Mouse (Mus musculus): ENCODE results near the gene Acd. TPM values are rescaled to one million over a fixed set of nuclear protein-coding genes. Genes with fewer than 3 reads are reported as not detected.

The Acd gene
- 75.9 and 77.1 TPM in 2 replicates for polyA plus RNA-seq (2016; fragmentation: Nextera tagmentation; extraction: Ambion mirVana)

DNA sequence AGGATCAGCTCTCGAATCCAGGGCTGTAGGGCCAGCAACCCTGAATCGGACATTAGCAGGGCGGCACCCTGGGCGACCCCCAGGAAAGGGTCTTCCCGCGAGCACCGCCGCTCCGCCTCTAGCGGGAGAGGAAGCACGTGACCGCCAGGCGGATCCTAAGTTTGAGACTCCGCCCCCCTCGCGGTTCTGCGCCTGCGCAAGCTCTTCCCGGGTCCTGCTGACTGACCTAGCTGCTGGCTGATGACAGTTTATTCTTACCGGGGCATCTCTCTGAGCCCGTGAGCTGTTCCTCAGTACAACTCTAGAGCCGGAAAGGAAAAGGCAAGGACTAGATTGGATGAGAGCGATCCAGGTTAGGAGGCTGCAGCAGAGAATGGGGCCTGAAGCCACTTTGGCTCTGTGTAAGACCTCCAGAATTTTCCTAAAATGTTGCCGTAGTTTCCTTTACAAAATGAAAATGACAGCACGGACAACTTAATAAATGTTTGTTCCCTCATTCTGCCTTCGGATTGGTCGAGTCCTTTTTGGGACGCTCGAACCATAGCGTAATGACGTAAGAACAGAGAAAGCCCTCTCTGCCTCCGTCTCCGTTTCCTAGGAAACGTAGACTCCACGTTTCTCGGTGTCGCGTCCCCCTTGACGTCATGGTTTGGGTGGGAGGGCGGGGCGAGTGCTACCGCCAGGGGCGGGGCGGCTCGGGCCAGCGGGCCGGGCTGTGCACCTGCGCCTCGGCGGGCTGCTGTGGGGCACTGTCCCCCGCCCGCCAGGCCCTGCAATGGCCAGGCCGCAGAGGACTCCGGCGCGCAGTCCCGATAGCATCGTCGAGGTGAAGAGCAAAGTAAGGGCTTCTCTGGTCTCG lies at the start of gene Acd, which contains the start of gene Pard6a:
Gene Acd, minus strand, starts transcription at position 137 of the 859 bp plus-strand sequence.
Gene Pard6a, plus strand, starts transcription at position 183 of the 859 bp plus-strand sequence.
- Histone ChIP-seq H3K36me3 (replicated peaks) (peaks cover 72% of the 10 kb centered on the region), H3K9me3 (no peaks in the 10 kb centered on the region), H3K27me3 (ENCODE audit: poor library complexity, severe bottlenecking) (no peaks in the 10 kb centered on the region), H3K27ac (peak within 1 kb of the TSS; percentile 86), H3K4me3 (peak within 1 kb of the TSS; percentile 77), H3K4me1 (peaks cover 44% of the 10 kb centered on the region)
- peak; percentile 98 for DNase-seq (ENCODE audit: extremely low spot score, low spot score)
- WGBS: under 1% methylated on average over 60 of the region's 60 CpGs

- no peaks in the 10 kb centered on the region for H3K9me3 ChIP-seq
- no peak for DNase-seq (ENCODE audit: extremely low spot score, low spot score)
- peaks cover 14% of the 10 kb centered on the region for H3K36me3 ChIP-seq (replicated peaks)
- peak overlapping the region; percentile 0; the same call in 1 of the 2 replicates for H3K4me3 ChIP-seq
- H3K27me3 ChIP-seq (ENCODE audit: poor library complexity, severe bottlenecking): no peaks in the 10 kb centered on the region
- 13% methylated on average over 11 of the region's 11 CpGs for WGBS
- peak overlapping the region; percentile 60 for H3K27ac ChIP-seq
- H3K4me1 ChIP-seq: peaks cover 24% of the 10 kb centered on the region
Observed at GRCm38 (mm10) chr8:105750606-105751005, 49.7 kb upstream of the Acd start.

- H3K4me3 ChIP-seq: no peak overlapping the region
- no peaks in the 10 kb centered on the region for H3K9me3 ChIP-seq
- no peak overlapping the region for H3K27ac ChIP-seq
- peaks cover 12% of the 10 kb centered on the region for H3K36me3 ChIP-seq (replicated peaks)
- DNase-seq (ENCODE audit: extremely low spot score, low spot score): no peak
- WGBS: 92% methylated on average over 4 of the region's 4 CpGs
- H3K27me3 ChIP-seq (ENCODE audit: poor library complexity, severe bottlenecking): no peaks in the 10 kb centered on the region
- no peaks in the 10 kb centered on the region for H3K4me1 ChIP-seq
Observed at GRCm38 (mm10) chr8:105743301-105743700, 42.4 kb upstream of the Acd start.

DNA sequence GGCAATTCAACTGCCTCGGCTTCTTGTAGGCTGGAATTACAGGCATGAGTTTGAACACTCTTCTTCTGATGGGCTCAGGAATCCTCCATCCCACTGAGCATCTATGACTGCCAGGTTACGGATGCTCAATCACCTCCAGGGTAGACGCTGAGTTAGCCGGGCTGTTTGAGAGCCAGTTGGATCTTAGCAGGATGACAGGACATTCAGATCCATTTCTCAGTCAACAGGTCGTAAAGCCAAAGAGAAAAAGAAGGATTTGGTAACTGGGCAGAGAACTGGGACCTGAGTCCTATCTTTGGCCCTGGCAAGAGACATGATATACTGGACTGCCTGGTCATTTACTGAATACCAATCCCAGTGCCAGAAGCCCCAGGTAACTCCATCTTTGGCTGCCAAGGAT lies 38.3 kb upstream of the Acd start:
- peaks cover 12% of the 10 kb centered on the region for H3K36me3 ChIP-seq (replicated peaks)
- no peak for DNase-seq (ENCODE audit: extremely low spot score, low spot score)
- H3K4me3 ChIP-seq: no peak overlapping the region
- no peaks in the 10 kb centered on the region for H3K9me3 ChIP-seq
- H3K4me1 ChIP-seq: no peaks in the 10 kb centered on the region
- WGBS: 92% methylated on average over 5 of the region's 5 CpGs
- H3K27ac ChIP-seq: no peak overlapping the region
- no peaks in the 10 kb centered on the region for H3K27me3 ChIP-seq (ENCODE audit: poor library complexity, severe bottlenecking)

DNA sequence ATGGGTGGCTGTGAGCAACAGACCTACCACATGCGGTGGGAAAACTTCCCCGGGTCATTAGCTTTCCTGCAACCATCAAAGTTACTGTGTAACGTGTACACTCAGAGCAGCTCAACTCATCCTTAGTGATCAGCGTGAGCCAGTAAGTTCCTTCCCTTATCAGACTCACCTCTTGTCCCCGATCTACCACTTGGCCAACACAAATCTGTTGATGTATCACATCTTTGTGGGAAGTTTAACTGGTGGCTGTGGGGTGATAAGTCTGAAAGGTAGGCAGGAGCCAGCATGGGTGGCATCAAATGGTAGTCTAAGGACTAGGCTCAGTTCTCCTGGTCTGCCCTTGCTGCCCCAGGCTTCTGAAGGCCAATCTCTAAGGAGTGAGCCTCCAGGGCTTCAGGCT lies 31.3 kb upstream of the Acd start:
- no peaks in the 10 kb centered on the region for H3K27me3 ChIP-seq (ENCODE audit: poor library complexity, severe bottlenecking)
- no peak for DNase-seq (ENCODE audit: extremely low spot score, low spot score)
- H3K9me3 ChIP-seq: no peaks in the 10 kb centered on the region
- WGBS: 95% methylated on average over 5 of the region's 5 CpGs
- H3K4me3 ChIP-seq: no peak overlapping the region
- H3K27ac ChIP-seq: no peak overlapping the region
- H3K36me3 ChIP-seq (replicated peaks): peaks cover 12% of the 10 kb centered on the region
- no peaks in the 10 kb centered on the region for H3K4me1 ChIP-seq

- H3K4me3 ChIP-seq: no peak overlapping the region
- no peak for DNase-seq (ENCODE audit: extremely low spot score, low spot score)
- no peaks in the 10 kb centered on the region for H3K27me3 ChIP-seq (ENCODE audit: poor library complexity, severe bottlenecking)
- H3K4me1 ChIP-seq: no peaks in the 10 kb centered on the region
- H3K9me3 ChIP-seq: no peaks in the 10 kb centered on the region
- 84% methylated on average over 18 of the region's 18 CpGs for WGBS
- H3K36me3 ChIP-seq (replicated peaks): peaks cover 48% of the 10 kb centered on the region
- H3K27ac ChIP-seq: peak overlapping the region; percentile 22; the same call in 1 of the 2 replicates
Observed at GRCm38 (mm10) chr8:105727397-105728124, 26.7 kb upstream of the Acd start.

DNA sequence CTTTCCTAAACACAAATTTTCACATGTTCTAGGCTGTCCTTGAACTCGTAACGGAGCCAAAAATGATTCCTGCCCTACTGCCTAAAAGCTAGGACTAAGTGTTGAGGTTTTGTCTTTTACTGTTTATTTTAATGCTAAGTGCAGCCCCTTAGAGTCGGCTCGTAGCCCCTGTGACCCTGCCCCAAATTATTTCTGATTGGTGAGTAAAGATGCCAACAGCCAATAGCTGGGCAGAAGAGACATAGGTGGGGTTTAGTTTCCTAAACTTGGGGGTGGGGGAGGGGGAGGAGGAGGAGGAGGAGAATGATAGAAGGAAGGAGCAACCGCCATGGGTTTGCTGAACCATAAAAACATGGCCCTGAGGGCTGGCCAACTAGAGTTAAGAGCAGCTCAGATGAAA lies 24.8 kb upstream of the Acd start:
- DNase-seq (ENCODE audit: extremely low spot score, low spot score): no peak
- H3K9me3 ChIP-seq: no peaks in the 10 kb centered on the region
- H3K4me1 ChIP-seq: no peaks in the 10 kb centered on the region
- H3K36me3 ChIP-seq (replicated peaks): peaks cover 57% of the 10 kb centered on the region
- H3K4me3 ChIP-seq: no peak overlapping the region
- H3K27ac ChIP-seq: no peak overlapping the region
- no peaks in the 10 kb centered on the region for H3K27me3 ChIP-seq (ENCODE audit: poor library complexity, severe bottlenecking)
- WGBS: 90% methylated on average over 5 of the region's 5 CpGs

DNA sequence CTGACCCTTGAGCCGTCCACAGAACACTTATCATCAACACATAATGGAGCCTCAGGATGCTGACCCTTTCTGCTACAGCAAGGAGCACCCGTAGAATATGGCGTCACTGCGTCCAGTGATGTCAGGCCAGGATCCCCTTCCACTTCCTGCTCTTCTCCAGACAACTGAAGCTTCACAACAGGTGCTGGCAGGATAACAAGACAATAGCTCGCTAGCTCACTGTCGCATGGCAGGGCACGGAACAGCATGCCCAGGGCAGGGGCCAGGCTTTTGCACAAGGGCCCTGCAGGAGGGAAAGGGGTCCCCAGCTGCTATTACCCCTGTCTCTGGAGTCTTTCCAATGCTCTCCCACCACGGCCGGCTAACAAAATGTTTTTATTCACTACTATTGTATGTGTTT lies 22.0 kb upstream of the Acd start:
- no peak overlapping the region for H3K27ac ChIP-seq
- no peak overlapping the region for H3K4me3 ChIP-seq
- peaks cover 55% of the 10 kb centered on the region for H3K36me3 ChIP-seq (replicated peaks)
- WGBS: 93% methylated on average over 9 of the region's 9 CpGs
- DNase-seq (ENCODE audit: extremely low spot score, low spot score): no peak
- no peaks in the 10 kb centered on the region for H3K27me3 ChIP-seq (ENCODE audit: poor library complexity, severe bottlenecking)
- no peaks in the 10 kb centered on the region for H3K4me1 ChIP-seq
- H3K9me3 ChIP-seq: no peaks in the 10 kb centered on the region

GRCm38 (mm10) chr8:105719637-105720036 lies 18.7 kb upstream of the Acd start:
- Histone ChIP-seq H3K9me3 (no peaks in the 10 kb centered on the region), H3K27ac (no peak overlapping the region), H3K27me3 (ENCODE audit: poor library complexity, severe bottlenecking) (no peaks in the 10 kb centered on the region), H3K4me1 (no peaks in the 10 kb centered on the region), H3K4me3 (no peak overlapping the region), H3K36me3 (replicated peaks) (peaks cover 53% of the 10 kb centered on the region)
- WGBS: 92% methylated on average over 4 of the region's 4 CpGs
- no peak for DNase-seq (ENCODE audit: extremely low spot score, low spot score)

DNA sequence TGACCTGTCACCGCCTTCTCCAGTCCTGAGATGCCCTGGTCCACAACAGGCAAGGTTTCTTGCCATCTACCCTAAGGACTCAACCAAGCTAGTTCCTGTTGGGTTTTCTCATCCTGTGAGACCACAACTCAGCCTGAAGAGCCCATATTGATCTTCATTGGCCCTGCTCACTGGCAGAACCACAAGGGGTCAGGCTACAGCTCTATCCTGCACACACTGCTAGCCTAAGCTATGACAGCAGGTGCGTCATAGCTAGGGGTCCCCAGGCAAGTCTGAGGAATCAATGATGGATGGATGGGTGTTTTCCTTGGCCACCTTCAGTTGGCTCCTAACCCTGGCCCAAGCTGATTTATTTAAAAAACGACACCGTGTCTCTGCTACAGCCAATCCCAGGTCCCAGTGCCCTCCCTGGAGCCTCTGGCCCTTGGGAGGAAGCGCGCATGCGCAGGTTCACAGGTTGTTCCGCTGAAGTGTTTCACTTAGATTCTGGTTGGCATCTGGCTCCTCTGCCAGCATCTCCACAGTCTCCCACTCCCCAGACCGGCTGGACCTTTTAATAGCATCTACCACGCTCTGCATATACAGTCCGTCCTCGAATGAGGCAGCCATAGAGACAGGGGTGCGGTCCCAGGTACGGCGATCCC lies 15.5 kb upstream of the Acd start:
- Histone ChIP-seq H3K4me3 (no peak overlapping the region), H3K36me3 (replicated peaks) (peaks cover 33% of the 10 kb centered on the region), H3K27ac (no peak overlapping the region), H3K4me1 (no peaks in the 10 kb centered on the region), H3K27me3 (ENCODE audit: poor library complexity, severe bottlenecking) (no peaks in the 10 kb centered on the region), H3K9me3 (no peaks in the 10 kb centered on the region)
- DNase-seq (ENCODE audit: extremely low spot score, low spot score): no peak
- 92% methylated on average over 15 of the region's 15 CpGs for WGBS

GRCm38 (mm10) chr8:105715042-105715441 lies 14.1 kb upstream of the Acd start:
- WGBS: 86% methylated on average over 6 of the region's 6 CpGs
- Histone ChIP-seq H3K4me3 (no peak overlapping the region), H3K36me3 (replicated peaks) (peaks cover 25% of the 10 kb centered on the region), H3K4me1 (no peaks in the 10 kb centered on the region), H3K9me3 (no peaks in the 10 kb centered on the region), H3K27me3 (ENCODE audit: poor library complexity, severe bottlenecking) (no peaks in the 10 kb centered on the region), H3K27ac (no peak overlapping the region)
- no peak for DNase-seq (ENCODE audit: extremely low spot score, low spot score)

- Histone ChIP-seq H3K4me3 (no peak overlapping the region), H3K36me3 (replicated peaks) (peaks cover 25% of the 10 kb centered on the region), H3K9me3 (no peaks in the 10 kb centered on the region), H3K27me3 (ENCODE audit: poor library complexity, severe bottlenecking) (no peaks in the 10 kb centered on the region), H3K27ac (no peak overlapping the region), H3K4me1 (no peaks in the 10 kb centered on the region)
- WGBS: 11% methylated on average over 3 of the region's 3 CpGs
- DNase-seq (ENCODE audit: extremely low spot score, low spot score): peak; percentile 84
Observed at GRCm38 (mm10) chr8:105714139-105714538, 13.2 kb upstream of the Acd start.

Data from forebrain, embryonic 10.5 days (tissue).